Mouse (Mus musculus) spleen, adult 2 months (tissue): ENCODE data around the gene Lrrc1. TPM values are rescaled to one million over a fixed set of nuclear protein-coding genes. Genes with fewer than 3 reads are reported as not detected.
"Not testable (repeated sequence)": the region's sequence is repeated elsewhere in the genome, so short reads cannot be mapped to it uniquely, and the experiment has no call there.

Experiments
- DNase-seq, 2 experiments: peaks; one replicate each; pipeline versions ENCODE4 v3.0.0 to v3.0.0-alpha.2; 2012 to 2021; ENCODE audit warnings: low spot score in 2 of 2, low read depth in 1 of 2
- H3K27ac ChIP-seq: fragments of 200-500 bp; 2 replicates; pipeline ENCODE4 v1.5.1; 2012; ENCODE audit warnings: low read length, inconsistent platforms; ENCODE audit not compliant: insufficient read depth
- H3K27me3 ChIP-seq: fragments of 200-500 bp; 2 replicates; pipeline ENCODE4 v1.6.1; 2012; ENCODE audit warnings: mild to moderate bottlenecking, moderate library complexity, low read length, inconsistent platforms; ENCODE audit not compliant: control insufficient read depth, insufficient read depth
- H3K36me3 ChIP-seq: fragments of 200-500 bp; 2 replicates; pipeline ENCODE4 v1.6.1; 2012; ENCODE audit warnings: mild to moderate bottlenecking, low read length, inconsistent platforms; ENCODE audit not compliant: control insufficient read depth, insufficient read depth
- H3K4me1 ChIP-seq: fragments of 200-500 bp; 2 replicates; pipeline ENCODE4 v1.6.1; 2011; ENCODE audit warnings: inconsistent platforms; ENCODE audit not compliant: control insufficient read depth, insufficient read depth, insufficient read length
- H3K4me3 ChIP-seq: fragments of 200-500 bp; 2 replicates; pipeline ENCODE4 v1.5.1; 2011; ENCODE audit warnings: mild to moderate bottlenecking, inconsistent platforms; ENCODE audit not compliant: insufficient read depth, insufficient read length; ENCODE audit errors: extremely low read depth
- CTCF ChIP-seq: fragments of 200-500 bp; IDR thresholded peaks from 2 replicates; pipeline ENCODE4 v1.5.1; 2011; ENCODE audit warnings: mild to moderate bottlenecking, inconsistent platforms; ENCODE audit not compliant: insufficient read depth, insufficient read length, insufficient replicate concordance; ENCODE audit errors: extremely low read depth
- POLR2A ChIP-seq: fragments of 200-500 bp; IDR thresholded peaks from 2 replicates; pipeline ENCODE4 v1.6.1; 2011; ENCODE audit warnings: low read depth, low read length, inconsistent platforms
- WGBS: fragments of 180-500 bp; shearing (Covaris S2); methylation state at CpG from one replicate; pipeline ENCODE4 v1.1.7; 2018; 5-methylcytosine and 5-hydroxymethylcytosine counted together
- polyA plus RNA-seq: library from polyadenylated mRNA; depleted of rRNA; stranded (reverse); fragments of >200 nt; gene quantifications from 2 replicates; pipeline ENCODE4 v1.2.3, GENCODE M21; 2012

The Lrrc1 gene
- polyA plus RNA-seq, 1 experiment = 12.7 TPM

DNA sequence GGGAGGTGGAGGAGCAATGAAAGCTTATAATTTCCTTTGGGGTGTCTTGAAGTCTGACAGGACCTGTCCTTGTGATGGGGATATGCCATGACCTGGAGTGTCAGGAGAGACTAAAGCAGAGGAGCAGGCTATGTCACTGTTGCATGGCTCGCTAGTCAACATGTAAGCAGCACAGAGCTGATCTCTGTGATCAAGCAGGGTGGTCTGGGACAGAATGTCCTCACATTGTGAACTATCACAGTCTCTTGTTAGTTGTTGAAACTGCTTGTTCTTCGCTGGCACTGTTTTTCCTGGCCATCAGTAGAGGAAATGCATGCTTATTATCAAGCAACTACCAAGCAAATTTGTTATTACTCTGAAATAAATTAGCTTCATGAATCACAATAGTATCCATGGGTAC lies 38.6 kb upstream of the Lrrc1 start:
- no peak for TF ChIP-seq POLR2A
- TF ChIP-seq CTCF = no peak
- H3K4me3 ChIP-seq = no peak overlapping the region
- no peaks in the 10 kb centered on the region for H3K4me1 ChIP-seq
- no peak overlapping the region for H3K27ac ChIP-seq
- WGBS = 88% methylated on average over 2 of the region's 2 CpGs
- no peak for DNase-seq
- H3K27me3 ChIP-seq = no peaks in the 10 kb centered on the region
- no peaks in the 10 kb centered on the region for H3K36me3 ChIP-seq

DNA sequence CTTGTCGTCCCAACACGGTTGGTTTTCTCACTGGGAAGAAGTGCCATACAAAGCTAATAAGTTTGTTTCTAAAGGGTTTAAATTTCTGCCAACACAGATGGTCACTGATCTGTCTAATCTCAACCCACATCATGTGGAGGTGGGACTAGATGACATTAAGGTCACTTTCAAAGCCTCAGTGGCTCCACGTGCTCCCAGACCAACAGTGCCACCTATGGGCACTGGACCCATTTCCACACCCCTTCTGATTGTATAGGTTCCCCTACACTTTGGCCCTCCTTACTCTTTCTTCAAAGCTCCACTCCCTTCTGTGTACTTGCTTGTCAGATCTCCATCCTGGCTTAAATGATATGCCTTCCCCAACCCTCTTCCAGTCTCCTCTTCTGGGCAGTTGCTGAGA lies 35.2 kb upstream of the Lrrc1 start:
- WGBS = 75% methylated on average over 3 of the region's 3 CpGs
- no peak for DNase-seq
- Histone ChIP-seq H3K27ac (no peak overlapping the region), H3K4me3 (no peak overlapping the region), H3K4me1 (no peaks in the 10 kb centered on the region), H3K36me3 (no peaks in the 10 kb centered on the region), H3K27me3 (no peaks in the 10 kb centered on the region)
- TF ChIP-seq POLR2A = no peak
- TF ChIP-seq CTCF = peak; percentile 34; the same call in 1 of the 2 replicates

GRCm38 (mm10) chr9:77577931-77578330 lies 33.3 kb upstream of the Lrrc1 start:
- no peaks in the 10 kb centered on the region for H3K27me3 ChIP-seq
- no peak overlapping the region for H3K27ac ChIP-seq
- H3K4me1 ChIP-seq = no peaks in the 10 kb centered on the region
- no peak overlapping the region for H3K4me3 ChIP-seq
- TF ChIP-seq CTCF = no peak
- TF ChIP-seq POLR2A = no peak
- DNase-seq = no peak
- H3K36me3 ChIP-seq = no peaks in the 10 kb centered on the region
- 90% methylated on average over 8 of the region's 8 CpGs for WGBS

DNA sequence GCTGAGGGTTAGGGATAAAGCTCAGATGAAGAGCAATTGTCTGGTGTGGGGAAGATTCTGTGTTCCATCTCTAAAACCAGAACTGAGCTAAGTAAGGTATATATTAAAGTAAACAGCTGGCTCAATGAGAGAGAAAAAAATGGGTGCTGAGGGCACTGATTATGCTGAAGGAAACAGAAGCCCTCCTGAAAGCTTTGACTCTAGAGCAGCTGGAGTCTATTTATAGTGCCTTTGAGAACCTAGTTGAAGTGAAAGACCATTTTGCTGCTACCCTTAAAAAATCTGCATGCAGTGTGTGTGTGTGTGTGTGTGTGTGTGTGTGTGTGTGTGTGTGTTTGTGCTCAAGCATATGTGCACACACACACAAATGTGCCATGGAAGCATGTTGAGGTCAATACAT lies 32.7 kb upstream of the Lrrc1 start:
- TF ChIP-seq POLR2A = no peak
- no peak for DNase-seq
- no peak overlapping the region for H3K4me3 ChIP-seq
- no peaks in the 10 kb centered on the region for H3K27me3 ChIP-seq
- H3K36me3 ChIP-seq = no peaks in the 10 kb centered on the region
- H3K27ac ChIP-seq = no peak overlapping the region
- H3K4me1 ChIP-seq = no peaks in the 10 kb centered on the region

GRCm38 (mm10) chr9:77576320-77576719 lies 31.6 kb upstream of the Lrrc1 start:
- Histone ChIP-seq H3K4me3 (no peak overlapping the region), H3K27ac (no peak overlapping the region), H3K4me1 (no peaks in the 10 kb centered on the region), H3K36me3 (no peaks in the 10 kb centered on the region), H3K27me3 (no peaks in the 10 kb centered on the region)
- DNase-seq = no peak
- TF ChIP-seq POLR2A (no peak), CTCF (no peak)

DNA sequence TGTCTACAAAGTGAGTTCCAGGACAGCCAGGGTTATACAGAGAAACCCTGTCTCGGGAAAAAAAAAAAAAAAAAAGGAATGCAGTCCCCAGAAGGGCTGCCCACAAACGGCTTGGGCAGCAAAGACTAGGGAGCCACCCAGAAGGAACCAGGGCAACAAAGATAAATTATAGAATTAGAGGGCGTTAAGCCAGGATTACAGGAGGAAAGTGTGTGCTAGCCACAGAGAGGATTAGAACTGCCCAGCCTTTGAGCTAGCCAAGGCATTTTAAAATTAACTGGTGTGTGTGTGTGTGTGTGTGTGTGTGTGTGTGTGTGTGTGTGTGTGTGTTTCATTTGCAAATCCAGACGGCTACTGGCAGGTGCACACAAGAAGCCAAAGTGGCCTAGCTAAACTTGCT lies 30.3 kb upstream of the Lrrc1 start:
- WGBS = 70% methylated on average over 4 of the region's 4 CpGs
- H3K27ac ChIP-seq, H3K36me3 ChIP-seq, DNase-seq, H3K4me1 ChIP-seq, H3K27me3 ChIP-seq, H3K4me3 ChIP-seq: not testable (repeated sequence)

- Histone ChIP-seq H3K27ac (no peak overlapping the region), H3K36me3 (no peaks in the 10 kb centered on the region), H3K4me1 (no peaks in the 10 kb centered on the region), H3K4me3 (no peak overlapping the region), H3K27me3 (no peaks in the 10 kb centered on the region)
- TF ChIP-seq POLR2A (no peak), CTCF (no peak)
- WGBS = 91% methylated on average over 4 of the region's 4 CpGs
- DNase-seq = no peak
Observed at GRCm38 (mm10) chr9:77571851-77572250, 27.2 kb upstream of the Lrrc1 start.
